Mouse (Mus musculus) liver, adult 2 months (tissue): ENCODE results near the gene 1700024P04Rik.

Experiments used
- CTCF ChIP-seq: fragments of 200-500 bp; IDR thresholded peaks from 2 replicates; pipeline ENCODE4 v1.5.1; 2011; ENCODE audit warnings: low read depth, low read length, control low read depth
- POLR2A ChIP-seq: fragments of 200-500 bp; IDR thresholded peaks from 2 replicates; pipeline ENCODE4 v1.6.1; 2011; ENCODE audit warnings: low read length, control low read depth; ENCODE audit not compliant: insufficient read depth; ENCODE audit errors: extremely low read depth

- no peak for TF ChIP-seq POLR2A
- no peak for TF ChIP-seq CTCF
Observed at GRCm38 (mm10) chr13:98955676-98956075, 28.7 kb downstream of the 1700024P04Rik start.
